Mouse (Mus musculus) hindlimb bud, embryonic 11.5 days (tissue): ENCODE data around the gene Dhx36.
A peak's percentile ranks its signal among the peaks of the same experiment; 100 is the strongest.

Source experiments
- DNase-seq: peaks from one replicate; pipeline ENCODE4 v3.0.0-alpha.2; 2012; ENCODE audit warnings: low read depth, low spot score; ENCODE audit errors: extremely low spot score

The Dhx36 gene

DNA sequence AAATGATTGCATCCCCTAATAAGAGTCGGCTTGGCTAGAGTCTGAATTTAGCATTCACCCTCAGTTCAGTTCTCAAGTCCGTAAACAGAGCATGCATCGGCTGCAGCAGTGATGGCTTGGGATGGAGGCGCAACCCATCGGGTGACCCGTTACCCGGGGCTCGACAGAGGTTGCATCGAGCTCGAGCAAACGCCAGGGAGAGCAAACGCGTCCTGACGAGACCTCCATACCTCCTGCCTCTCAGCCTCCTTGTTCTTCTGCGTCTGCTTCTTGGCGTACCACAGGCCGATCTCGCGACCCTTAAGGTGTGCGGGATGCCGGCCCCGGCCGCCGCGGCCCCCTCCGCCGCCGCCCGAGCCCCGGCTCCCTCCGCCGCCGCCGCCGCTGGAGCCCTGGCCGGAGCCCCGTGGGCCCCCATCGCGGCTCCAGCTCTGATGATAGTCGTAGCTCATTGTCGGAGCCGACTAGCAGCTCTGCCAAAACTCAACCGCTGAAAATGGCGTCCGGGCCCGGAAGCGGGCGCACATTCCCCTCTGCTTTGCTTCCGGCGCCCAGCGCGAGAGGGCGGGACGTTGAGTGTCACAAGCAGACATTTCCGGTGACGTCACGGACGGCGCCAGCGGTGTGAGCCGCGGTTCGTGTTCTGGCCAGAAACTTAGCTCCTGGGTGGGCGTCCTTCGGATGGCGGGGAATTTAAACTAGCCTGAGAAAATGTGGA is at the start of gene Dhx36:
Dhx36 (minus strand) TSS at position 517 of the 718 bp plus-strand sequence.
- DNase-seq: peak; percentile 88

DNA sequence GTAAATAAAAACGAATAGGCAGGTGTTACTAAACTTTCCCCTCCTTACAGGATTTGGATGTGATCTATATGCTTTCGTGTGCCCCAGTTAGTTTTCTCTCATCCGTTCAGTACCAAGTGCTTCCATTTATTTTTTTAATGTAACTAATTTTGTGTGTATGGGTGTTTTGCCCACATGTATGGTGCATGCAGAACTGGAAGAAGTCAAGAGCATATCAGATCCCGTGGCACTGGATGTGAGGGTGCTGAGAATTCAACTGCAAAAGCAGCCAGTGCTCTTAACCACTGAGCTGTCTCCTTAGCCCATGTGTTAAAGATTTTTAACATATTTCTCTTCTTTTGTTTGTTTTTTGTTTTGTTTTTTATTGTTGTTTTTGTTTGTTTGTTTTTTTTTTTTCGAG is 20.8 kb upstream of the Dhx36 start:
- DNase-seq: no peak

DNA sequence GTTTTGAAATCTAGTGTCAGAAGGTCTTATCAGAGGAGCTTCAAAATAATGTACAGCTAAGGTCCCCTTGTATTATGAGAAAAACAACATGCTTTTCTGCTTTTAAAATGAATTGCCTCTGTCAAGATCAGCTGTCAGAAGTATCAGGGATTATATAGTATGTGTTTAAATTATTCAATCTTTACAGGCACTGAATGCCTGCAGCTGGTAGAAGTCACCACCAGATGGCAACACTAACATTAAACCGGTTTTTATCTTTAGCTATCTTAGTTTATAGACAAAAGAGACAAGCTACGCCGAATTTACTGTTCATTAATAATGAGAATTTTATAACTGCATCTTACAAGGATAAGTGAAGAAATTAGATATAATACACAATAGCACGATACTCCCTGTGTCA is 20.4 kb upstream of the Dhx36 start:
- no peak for DNase-seq

DNA sequence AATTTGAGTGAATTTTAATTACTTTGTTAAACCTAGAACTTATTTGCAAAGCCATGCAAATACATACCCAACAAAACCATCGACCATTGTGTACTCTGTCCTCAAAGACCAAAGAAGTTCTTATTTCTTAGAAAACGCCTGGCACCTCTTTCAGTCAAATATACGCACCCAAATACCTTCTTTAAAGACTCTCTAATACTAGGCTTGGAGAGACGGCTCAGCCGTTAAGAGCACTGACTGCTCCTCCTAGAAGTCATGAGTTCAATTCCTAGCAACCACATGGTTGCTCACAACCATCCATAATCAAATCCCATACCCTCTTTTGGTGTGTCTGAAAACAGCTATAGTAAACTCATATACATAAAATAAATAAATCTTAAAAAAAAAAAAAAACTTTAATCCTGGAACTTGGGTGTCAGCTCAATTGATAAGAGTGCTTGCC is 423 bp upstream of the Dhx36 start:
- no peak for DNase-seq

DNA sequence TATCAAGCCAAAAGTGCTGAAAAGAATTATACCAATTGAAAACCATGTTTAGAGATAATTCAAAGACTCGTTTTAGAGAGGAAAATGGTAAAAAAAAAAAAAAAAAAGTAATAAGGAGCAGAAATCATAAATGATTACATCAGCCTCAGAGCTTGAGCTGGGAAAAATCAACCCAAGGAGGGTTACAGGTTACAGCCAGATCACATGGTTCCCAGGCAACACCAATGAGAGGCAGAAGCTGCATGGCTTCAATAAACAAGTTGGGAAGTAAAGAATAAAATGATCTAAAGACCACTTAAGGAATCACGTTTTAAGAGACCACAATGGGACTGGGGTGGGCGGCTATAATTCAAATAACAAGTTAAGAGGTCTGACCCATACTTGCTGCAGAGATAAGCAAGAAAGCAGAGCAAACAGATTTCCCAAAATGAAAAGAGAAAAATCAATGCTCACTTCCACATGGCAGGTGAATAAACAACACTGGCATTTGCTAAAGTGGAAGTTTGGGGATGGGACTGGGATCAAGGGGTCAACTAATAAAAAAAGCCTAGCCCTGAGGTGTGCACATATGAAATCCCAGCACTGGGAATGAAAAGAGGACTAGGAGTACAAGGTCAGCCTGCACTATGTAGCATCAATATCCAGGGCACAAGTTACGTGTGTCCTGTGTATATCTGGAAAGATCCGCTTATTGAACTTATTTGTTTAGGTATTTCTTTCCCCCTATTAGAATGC is 1.5 kb downstream of the Dhx36 start:
- DNase-seq: no peak

DNA sequence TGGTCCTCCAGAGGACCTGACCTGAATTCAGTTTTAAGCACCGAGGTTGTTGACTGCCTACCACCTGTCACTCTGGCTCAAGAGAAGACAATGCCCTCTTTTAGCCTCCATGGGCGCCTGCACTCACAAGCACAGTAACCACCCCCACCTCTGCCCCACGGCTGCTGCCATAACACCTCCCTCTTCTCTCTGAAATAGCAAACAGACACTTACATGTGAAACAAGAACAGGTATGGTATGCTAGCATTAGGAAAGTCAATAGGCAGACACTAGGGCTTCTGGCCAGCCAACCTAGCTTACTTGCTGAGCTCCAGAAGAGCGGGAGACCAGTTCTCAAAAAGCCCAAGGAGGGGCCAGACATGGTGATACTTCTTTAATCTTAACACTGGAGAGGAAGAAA is 7.5 kb downstream of the Dhx36 start:
- DNase-seq: no peak

DNA sequence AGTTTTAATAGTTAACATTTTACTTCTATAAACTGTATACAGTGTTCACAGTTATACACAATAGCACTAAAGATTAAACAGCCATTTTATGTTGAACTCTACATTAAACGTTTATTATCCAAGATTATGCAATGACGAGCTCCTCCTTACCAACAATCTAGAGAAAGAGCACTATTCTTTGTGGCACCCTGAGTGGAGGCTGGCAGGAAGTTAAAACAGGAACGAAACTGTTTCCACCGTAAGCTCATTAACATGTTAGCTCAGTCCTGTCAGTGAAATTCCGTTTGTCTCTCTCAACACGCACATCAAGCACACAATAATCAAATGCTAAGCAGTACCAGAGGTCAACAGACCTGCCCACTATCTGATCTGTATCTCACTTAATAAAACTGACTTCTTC is 14.2 kb downstream of the Dhx36 start:
- DNase-seq: no peak

DNA sequence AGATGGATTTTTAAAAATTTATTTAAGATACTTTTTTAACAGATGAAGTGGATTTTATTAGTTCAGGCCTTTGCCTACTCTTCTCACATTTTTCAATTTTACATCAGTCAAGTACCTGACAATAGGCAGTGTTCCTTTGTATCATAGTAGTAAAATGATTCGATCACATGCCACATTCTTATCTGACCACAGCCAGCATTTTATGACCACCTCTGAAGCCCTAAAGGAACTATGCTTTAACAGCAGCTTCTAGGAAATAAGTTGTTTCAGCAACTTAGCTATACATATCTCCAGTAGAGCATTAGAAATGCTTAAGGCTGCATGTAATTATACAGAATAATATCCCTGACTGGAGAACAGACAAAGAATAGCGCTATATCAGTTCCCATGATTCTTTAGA is 22.5 kb downstream of the Dhx36 start:
- no peak for DNase-seq

GRCm38 (mm10) chr3:62470179-62470578 is 36.6 kb downstream of the Dhx36 start:
- DNase-seq: no peak

- no peak for DNase-seq
These were observed 42.5 kb downstream of the Dhx36 start for GRCm38 (mm10) chr3:62464276-62464675.

GRCm38 (mm10) chr3:62459483-62459882 is 47.3 kb downstream of the Dhx36 start:
- peak; percentile 33 for DNase-seq

- peak; percentile 46 for DNase-seq
These were observed 48.4 kb downstream of the Dhx36 start for GRCm38 (mm10) chr3:62458284-62459013.

- DNase-seq: no peak
These were observed 51.0 kb downstream of the Dhx36 start for GRCm38 (mm10) chr3:62455854-62456253.

- DNase-seq: no peak
These were observed 52.7 kb downstream of the Dhx36 start for GRCm38 (mm10) chr3:62454096-62454495.

- DNase-seq: no peak
These were observed 53.8 kb downstream of the Dhx36 start for GRCm38 (mm10) chr3:62452961-62453360.

DNA sequence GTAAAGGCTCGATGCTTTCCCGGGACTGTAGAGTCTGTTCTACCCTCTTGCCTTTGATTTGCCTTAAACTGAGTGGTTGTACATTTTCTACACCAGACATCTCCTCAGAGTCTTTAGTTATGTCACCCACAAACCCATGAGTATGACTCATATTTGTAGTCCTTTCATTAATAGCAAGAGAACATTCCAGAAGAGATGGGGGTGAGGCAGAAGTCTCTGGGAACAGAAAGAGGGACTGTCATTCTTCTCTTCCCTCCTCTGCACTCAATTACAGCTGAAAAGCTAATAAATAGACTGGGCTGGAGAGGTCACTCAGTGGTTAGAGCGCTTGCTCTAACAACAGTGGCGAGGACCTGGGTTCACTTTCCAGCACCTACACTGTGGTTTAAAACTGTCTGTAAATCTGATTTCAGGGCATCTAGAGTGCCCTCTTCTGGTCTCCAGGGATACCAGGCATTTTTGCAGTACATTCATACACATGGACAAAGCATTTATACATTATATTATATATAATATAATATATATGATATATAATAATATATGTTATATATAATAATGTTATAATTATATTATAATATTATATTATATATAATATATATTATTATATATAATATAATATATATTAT is 56.8 kb downstream of the Dhx36 start:
- no peak for DNase-seq

DNA sequence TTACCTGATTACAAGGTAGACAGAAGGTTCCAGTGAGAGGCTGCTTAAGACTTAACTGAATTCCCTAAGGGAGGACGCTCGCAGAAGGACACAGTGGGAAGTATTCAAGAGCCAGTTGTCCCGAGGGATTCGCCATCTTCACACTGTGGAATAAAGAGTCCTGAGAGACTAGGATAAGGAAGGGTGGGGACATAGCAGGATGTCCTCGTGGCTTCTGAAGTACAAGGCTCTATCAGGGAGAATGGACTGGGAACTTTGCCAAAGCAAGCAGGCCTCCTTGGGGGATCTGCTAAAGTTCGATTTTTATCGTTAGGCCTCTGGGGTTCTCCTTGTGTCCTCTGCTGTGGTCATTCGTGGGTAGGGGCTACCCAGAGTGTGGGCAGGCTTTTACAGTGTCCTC is 59.7 kb downstream of the Dhx36 start:
- no peak for DNase-seq

- DNase-seq: no peak
These were observed 60.5 kb downstream of the Dhx36 start for GRCm38 (mm10) chr3:62446271-62446670.

DNA sequence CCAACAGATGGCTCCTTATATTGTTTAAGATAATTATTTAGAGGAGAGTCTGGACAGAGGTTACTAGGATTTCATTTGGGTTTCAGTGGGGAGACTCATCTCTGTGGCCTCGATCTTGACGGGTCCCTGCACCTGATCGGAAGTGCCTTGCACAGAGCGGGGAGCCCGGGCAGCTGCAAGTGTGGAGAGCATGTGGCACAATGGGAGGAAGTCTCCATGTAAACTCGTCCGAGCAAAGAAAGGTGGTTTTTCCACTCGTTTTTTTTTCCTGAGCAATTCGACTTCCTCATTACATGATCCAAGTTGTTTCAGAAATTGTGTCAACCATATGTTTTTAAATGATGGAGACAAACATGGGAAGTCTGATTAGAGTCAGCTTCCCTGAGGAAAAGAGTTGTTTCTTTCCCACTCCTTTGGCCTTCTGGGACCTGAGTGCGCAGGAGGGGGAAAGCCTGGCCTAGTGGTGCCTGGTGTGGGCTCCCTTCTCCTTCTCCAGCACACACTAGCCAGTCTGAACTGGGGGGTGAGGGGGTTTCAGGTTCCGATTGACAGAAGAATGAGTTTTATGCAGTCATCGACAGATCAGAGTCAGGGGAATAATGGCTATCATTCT is 63.1 kb downstream of the Dhx36 start:
- DNase-seq: no peak

- DNase-seq: no peak
These were observed 66.3 kb downstream of the Dhx36 start for GRCm38 (mm10) chr3:62440431-62440969.

- no peak for DNase-seq
These were observed 70.9 kb downstream of the Dhx36 start for GRCm38 (mm10) chr3:62435923-62436322.
